Mouse (Mus musculus) cerebellum, adult 2 months (tissue): ENCODE measurements at regions not wholly inside any gene's neighbourhood (a gene's known extent, or its start where the extent isn't known, plus 50 kb on each side); places are given as distances from the start of the nearest gene placed in this dataset.
"Not testable (repeated sequence)": the region's sequence is repeated elsewhere in the genome, so short reads cannot be mapped to it uniquely, and the experiment has no call there.

ENCODE experiments used
- DNase-seq, 2 experiments: peaks; one replicate each; pipeline ENCODE4 v3.0.0; 2021
- H3K27ac ChIP-seq: fragments of 200-500 bp; 2 replicates; pipeline ENCODE4 v1.5.1; 2012; ENCODE audit warnings: low read length, control low read depth, inconsistent platforms; ENCODE audit not compliant: insufficient read depth
- H3K27me3 ChIP-seq: fragments of 200-500 bp; 2 replicates; pipeline ENCODE4 v1.6.1; 2012; ENCODE audit warnings: inconsistent platforms, mild to moderate bottlenecking, low read length, moderate library complexity; ENCODE audit not compliant: control insufficient read depth, insufficient read depth
- H3K4me1 ChIP-seq: fragments of 200-500 bp; 2 replicates; pipeline ENCODE4 v1.6.1; 2011; ENCODE audit warnings: low read length; ENCODE audit not compliant: control insufficient read depth, insufficient read depth
- H3K4me3 ChIP-seq: fragments of 200-500 bp; replicated peaks from 2 replicates; pipeline ENCODE3; 2011; ENCODE audit warnings: mild to moderate bottlenecking, low read depth, low read length, control low read depth; ENCODE audit not compliant: insufficient read depth
- CTCF ChIP-seq: fragments of 200-500 bp; IDR thresholded peaks from 2 replicates; pipeline ENCODE4 v1.5.1; 2011; ENCODE audit warnings: low read depth, mild to moderate bottlenecking, control low read depth, low read length, moderate library complexity, borderline replicate concordance; ENCODE audit not compliant: insufficient read depth
- POLR2A ChIP-seq: fragments of 200-500 bp; IDR thresholded peaks from 2 replicates; pipeline ENCODE4 v1.6.1; 2011; ENCODE audit warnings: low read length, control low read depth, borderline replicate concordance; ENCODE audit not compliant: insufficient read depth
- WGBS: fragments of 180-500 bp; shearing (Covaris S2); methylation state at CpG from one replicate; pipeline ENCODE4 v1.1.7; 2018; 5-methylcytosine and 5-hydroxymethylcytosine counted together

DNA sequence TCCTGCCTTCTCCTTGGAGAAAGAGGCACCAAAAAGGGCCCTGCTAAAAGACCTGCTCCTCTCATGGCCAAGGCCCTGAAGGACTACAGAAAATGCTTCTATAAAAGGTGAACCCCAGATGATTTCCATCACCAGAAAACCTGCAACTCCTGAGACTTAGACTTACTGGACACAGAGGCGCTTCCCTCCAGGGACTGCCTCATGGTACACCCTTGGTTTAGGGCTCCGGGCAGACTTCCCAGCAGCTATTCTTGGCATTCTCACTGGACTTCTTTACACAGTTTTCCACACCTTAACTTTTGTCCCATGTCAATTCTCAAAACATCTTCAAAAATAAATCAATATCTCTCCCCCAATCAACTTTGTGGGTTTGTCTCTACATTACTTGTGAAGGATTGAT lies 393.2 kb downstream of the Gpm6a start:
- H3K4me3 ChIP-seq, DNase-seq, H3K27ac ChIP-seq, H3K4me1 ChIP-seq, H3K27me3 ChIP-seq: not testable (repeated sequence)
- WGBS, result 88% methylated on average over 2 of the region's 2 CpGs

DNA sequence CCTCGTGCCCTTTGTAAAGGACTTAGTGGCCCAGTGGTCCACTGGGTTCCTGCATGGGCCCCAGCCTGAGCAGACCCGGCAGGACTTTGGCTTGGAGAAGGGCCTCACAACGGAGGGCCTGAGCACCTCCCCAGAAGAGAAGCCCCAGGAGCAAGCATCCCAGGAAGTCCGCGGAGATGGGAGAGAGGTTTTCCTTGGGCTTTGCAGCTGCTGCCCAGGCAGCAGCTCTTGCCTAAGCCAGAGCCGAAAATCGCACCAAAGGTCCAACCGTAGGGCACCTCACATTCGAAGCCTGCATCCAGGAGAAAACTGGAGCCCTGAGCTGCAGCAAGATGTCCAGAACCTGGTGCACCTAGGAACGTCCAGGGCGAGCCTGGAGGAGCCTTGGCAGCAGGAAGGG lies 405.2 kb downstream of the Gpm6a start:
- H3K4me1 ChIP-seq, H3K4me3 ChIP-seq, H3K27me3 ChIP-seq, H3K27ac ChIP-seq: not testable (repeated sequence)
- 79% methylated on average over 11 of the region's 11 CpGs for WGBS
- peak; percentile 11 to 16 for DNase-seq

GRCm38 (mm10) chr8:55367431-55367830 lies 412.8 kb downstream of the Gpm6a start:
- 73% methylated on average over 4 of the region's 6 CpGs for WGBS
- H3K4me1 ChIP-seq, H3K27ac ChIP-seq, H3K27me3 ChIP-seq, H3K4me3 ChIP-seq, DNase-seq: not testable (repeated sequence)

GRCm38 (mm10) chr8:55397046-55397445 lies 442.4 kb downstream of the Gpm6a start:
- Histone ChIP-seq H3K4me1 (no peaks in the 10 kb centered on the region), H3K27ac (no peak overlapping the region), H3K4me3 (no peak overlapping the region), H3K27me3 (no peaks in the 10 kb centered on the region)
- TF ChIP-seq POLR2A (no peak), CTCF (no peak)
- 54% methylated on average over 2 of the region's 2 CpGs for WGBS
- DNase-seq, result no peak

DNA sequence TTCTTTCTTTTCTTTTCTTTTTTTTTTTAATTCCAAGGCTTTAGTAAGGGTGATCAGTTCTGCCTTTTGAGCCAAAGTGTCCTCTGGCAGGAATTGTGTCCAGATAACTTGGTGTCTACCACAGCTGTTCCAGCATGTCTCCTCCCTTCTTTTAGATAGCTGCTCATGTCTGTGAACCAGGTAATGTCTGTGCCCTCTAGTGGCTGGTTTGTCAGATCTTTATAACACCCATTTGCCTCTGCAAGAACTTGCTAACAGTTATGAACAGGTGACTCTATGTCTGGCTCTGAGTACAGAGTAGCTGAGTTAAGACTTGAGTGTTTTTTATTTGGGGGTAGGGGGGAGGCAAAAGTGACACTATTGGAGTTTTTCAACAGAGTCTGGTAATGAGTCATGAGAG lies 443.7 kb downstream of the Gpm6a start:
- no peaks in the 10 kb centered on the region for H3K4me1 ChIP-seq
- H3K4me3 ChIP-seq, result no peak overlapping the region
- H3K27ac ChIP-seq, result no peak overlapping the region
- no peak for DNase-seq
- H3K27me3 ChIP-seq, result no peaks in the 10 kb centered on the region
- no peak for TF ChIP-seq POLR2A
- no peak for TF ChIP-seq CTCF

DNA sequence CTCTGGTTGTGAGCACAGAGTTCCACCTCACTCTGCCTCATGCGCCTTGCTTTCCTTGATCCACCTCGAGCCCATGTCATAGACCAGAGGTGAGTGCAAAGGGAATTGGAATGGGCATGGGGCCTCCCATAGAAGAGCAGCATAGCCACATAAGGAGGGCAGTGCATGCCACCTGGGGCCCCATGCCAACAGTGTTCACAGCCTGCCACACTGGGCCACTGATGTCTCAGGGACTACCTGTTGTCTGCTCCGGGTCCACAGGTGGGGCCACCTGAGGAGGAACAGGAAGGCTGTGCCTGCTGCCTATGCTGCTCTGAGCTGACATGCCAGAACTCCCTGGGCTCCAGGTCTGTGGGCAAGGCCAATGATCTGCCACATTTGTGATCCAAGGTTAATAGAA lies 445.8 kb downstream of the Gpm6a start:
- TF ChIP-seq CTCF (no peak), POLR2A (no peak)
- Histone ChIP-seq H3K4me1 (no peaks in the 10 kb centered on the region), H3K4me3 (no peak overlapping the region), H3K27ac (no peak overlapping the region), H3K27me3 (no peaks in the 10 kb centered on the region)
- DNase-seq, result no peak
- WGBS, result 63% methylated on average over 3 of the region's 3 CpGs

DNA sequence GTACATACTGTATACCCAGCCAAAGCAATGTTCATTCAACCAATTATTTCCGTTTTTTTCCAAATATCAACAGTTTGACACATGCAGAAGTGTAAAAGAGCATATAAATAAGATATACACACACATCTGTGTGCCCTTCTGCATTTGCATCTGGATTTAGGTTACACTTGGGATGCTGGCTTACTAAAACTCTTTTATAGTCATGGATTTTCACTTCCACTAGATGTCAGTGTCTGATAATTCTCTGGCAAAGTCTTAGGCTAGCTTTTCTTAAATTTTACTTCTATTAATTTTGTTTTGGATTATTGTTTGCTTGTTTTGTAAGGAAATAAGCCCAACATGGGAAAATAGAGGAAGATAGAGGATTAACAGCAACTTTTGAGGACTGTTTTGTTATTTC lies 452.3 kb downstream of the Gpm6a start:
- WGBS, result 0% methylated on average over 1 of the region's 1 CpGs
- H3K4me1 ChIP-seq, H3K27ac ChIP-seq, H3K4me3 ChIP-seq, DNase-seq, H3K27me3 ChIP-seq: not testable (repeated sequence)
